ENCODE assay signal across 18 mouse cellular contexts in the genomic region with DNA sequence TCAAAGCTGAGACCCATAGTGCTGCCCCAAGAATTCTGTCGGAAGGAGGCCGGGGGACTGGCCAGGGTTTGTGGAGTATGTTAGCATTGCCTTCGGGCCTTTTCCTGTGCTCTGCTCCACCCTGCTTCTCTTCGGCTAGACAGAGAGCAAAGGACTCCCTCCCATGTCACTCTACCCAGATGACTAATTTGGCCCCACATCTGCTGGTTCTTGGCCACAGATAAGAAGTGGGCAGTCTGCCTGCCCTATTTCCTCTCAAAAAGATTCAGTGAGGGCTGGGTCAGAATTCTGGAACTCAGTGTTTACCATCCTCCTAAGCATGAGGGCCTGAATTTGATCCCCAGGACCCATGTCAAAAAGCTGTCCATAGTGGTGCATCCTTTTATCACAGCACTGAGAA.
DNase-seq lines count a peak whose midpoint lies in the region; ATAC-seq and TF ChIP-seq lines count a peak whose summit lies in the region.
"Had no signal": no experiment of that assay in that cellular context is flagged by ENCODE, and none has a peak within 500 bp of the region (broad histone marks: within the 10 kb centered on the region; RNA-seq: fewer than 3 reads in every experiment).

No protein-coding gene starts in this region.

- no peak for TF ChIP-seq POLR2A in myocyte (IDR thresholded peaks at IDR 0.05; ENCODE audit: insufficient read length, low read depth)

- no peak overlapping the region for H3K27ac ChIP-seq in midbrain, embryonic 11.5 days (ENCODE audit: low read depth, low read length)
- no peak overlapping the region for H3K27ac ChIP-seq in midbrain, embryonic 15.5 days
- H3K27ac ChIP-seq in forebrain, embryonic 10.5 days = no peak overlapping the region
- H3K27ac ChIP-seq: hindbrain, embryonic 13.5 days; kidney, postnatal 0 days; layer of hippocampus, adult 2 months; left cerebral cortex, adult 2 months; limb, embryonic 13.5 days; liver, embryonic 15.5 days had no signal

- no peaks in the 10 kb centered on the region for H3K36me3 ChIP-seq in midbrain, embryonic 11.5 days (ENCODE audit: control insufficient read depth, insufficient read depth, low read length)
- H3K36me3 ChIP-seq in midbrain, embryonic 15.5 days (replicated peaks) = no peaks in the 10 kb centered on the region
- no peaks in the 10 kb centered on the region for H3K36me3 ChIP-seq in myocyte (ENCODE audit: control insufficient read depth, insufficient read depth)
- no peaks in the 10 kb centered on the region for H3K36me3 ChIP-seq in forebrain, embryonic 10.5 days (replicated peaks)
- H3K36me3 ChIP-seq: hindbrain, embryonic 13.5 days; limb, embryonic 13.5 days; liver, embryonic 15.5 days had no signal

- no peak overlapping the region for H3K9ac ChIP-seq in midbrain, embryonic 11.5 days (ENCODE audit: low read length)
- no peak overlapping the region for H3K9ac ChIP-seq in midbrain, embryonic 15.5 days
- H3K9ac ChIP-seq: hindbrain, embryonic 13.5 days; limb, embryonic 13.5 days; liver, embryonic 15.5 days had no signal

- H3K9me3 ChIP-seq in midbrain, embryonic 11.5 days (ENCODE audit: control insufficient read depth, low read length) = no peaks in the 10 kb centered on the region
- H3K9me3 ChIP-seq in midbrain, embryonic 15.5 days = no peaks in the 10 kb centered on the region
- no peaks in the 10 kb centered on the region for H3K9me3 ChIP-seq in forebrain, embryonic 10.5 days
- H3K9me3 ChIP-seq: hindbrain, embryonic 13.5 days; limb, embryonic 13.5 days; liver, embryonic 15.5 days had no signal

- no peak overlapping the region for H3K4me2 ChIP-seq in midbrain, embryonic 11.5 days
- no peak overlapping the region for H3K4me2 ChIP-seq in midbrain, embryonic 15.5 days
- H3K4me2 ChIP-seq in myocyte (ENCODE audit: low read depth) = peak overlapping the region; percentile 49
- H3K4me2 ChIP-seq: hindbrain, embryonic 13.5 days; limb, embryonic 13.5 days; liver, embryonic 15.5 days had no signal

- H3K4me3 ChIP-seq in midbrain, embryonic 11.5 days (ENCODE audit: low read depth, low read length) = no peak overlapping the region
- no peak overlapping the region for H3K4me3 ChIP-seq in midbrain, embryonic 15.5 days
- no peak overlapping the region for H3K4me3 ChIP-seq in myocyte
- no peak overlapping the region for H3K4me3 ChIP-seq in forebrain, embryonic 10.5 days
- H3K4me3 ChIP-seq: hindbrain, embryonic 13.5 days; layer of hippocampus, adult 2 months; left cerebral cortex, adult 2 months; limb, embryonic 13.5 days; liver, embryonic 15.5 days had no signal

- ATAC-seq in midbrain, embryonic 11.5 days (ENCODE audit: low FRiP score) = no peak
- no peak for ATAC-seq in midbrain, embryonic 15.5 days (replicated peaks)
- ATAC-seq: intestine, postnatal 0 days had no signal

- H3ac ChIP-seq in myocyte (ENCODE audit: control insufficient read depth, insufficient read length) = no peak overlapping the region

- peak; percentile 31 to 84 for DNase-seq in adrenal gland, adult (ENCODE audit: inconsistent age in 2 of 2, low spot score in 1 of 2)
- no peak for DNase-seq in adrenal gland, postnatal 4 days (ENCODE audit: low spot score in 2 of 2)
- DNase-seq in midbrain, embryonic 11.5 days (ENCODE audit: low spot score, missing footprints) = peak; percentile 49
- DNase-seq in brain, adult 2 months (ENCODE audit: low read depth, low spot score) = peak; percentile 24
- DNase-seq in forebrain, embryonic 10.5 days (ENCODE audit: extremely low spot score, low spot score) = no peak
- no peak for DNase-seq in embryo, embryonic 11 days
- DNase-seq: cerebellum, postnatal 36 days; midbrain, embryonic 14.5 days; thymus, adult 2 months had no signal

- H3K79me2 ChIP-seq in myocyte (ENCODE audit: control insufficient read depth, insufficient read depth) = no peaks in the 10 kb centered on the region

- peaks cover 3% of the 10 kb centered on the region; the same call in 1 of the 2 replicates for H3K4me1 ChIP-seq in midbrain, embryonic 11.5 days (ENCODE audit: control insufficient read depth, insufficient read depth, low read length)
- peaks cover 8% of the 10 kb centered on the region for H3K4me1 ChIP-seq in midbrain, embryonic 15.5 days
- H3K4me1 ChIP-seq in forebrain, embryonic 10.5 days = peaks cover 9% of the 10 kb centered on the region
- H3K4me1 ChIP-seq: liver, embryonic 15.5 days had no signal

- H3K27me3 ChIP-seq in midbrain, embryonic 11.5 days (ENCODE audit: control insufficient read depth, insufficient read depth, low read length) = no peaks in the 10 kb centered on the region
- H3K27me3 ChIP-seq in midbrain, embryonic 15.5 days (replicated peaks) = no peaks in the 10 kb centered on the region
- H3K27me3 ChIP-seq in myocyte (ENCODE audit: control insufficient read depth, insufficient read depth, insufficient read length) = no peaks in the 10 kb centered on the region
- peaks cover 46% of the 10 kb centered on the region for H3K27me3 ChIP-seq in forebrain, embryonic 10.5 days (ENCODE audit: poor library complexity, severe bottlenecking)
- H3K27me3 ChIP-seq: hindbrain, embryonic 13.5 days; liver, embryonic 15.5 days had no signal

- WGBS in midbrain, embryonic 11.5 days = 92% methylated on average over 4 of the region's 4 CpGs
- 77% methylated on average over 4 of the region's 4 CpGs for WGBS in midbrain, embryonic 15.5 days
- WGBS in forebrain, embryonic 10.5 days = 84% methylated on average over 4 of the region's 4 CpGs

TF ChIP-seq in myocyte, 11 proteins besides CTCF, POLR2A, EP300 and RAD21:
- TF ChIP-seq TCF3 (IDR thresholded peaks at IDR 0.05; ENCODE audit: insufficient read length, low read depth) (no peak), TCF12 (IDR thresholded peaks at IDR 0.05; ENCODE audit: insufficient read depth, poor library complexity, severe bottlenecking) (no peak), MYOD1 (IDR thresholded peaks at IDR 0.05; ENCODE audit: control insufficient read depth in 1 of 3, insufficient read length in 2 of 3, low read depth in 2 of 3) (peak in 1 of 3 experiments; percentile 11), MYOG (IDR thresholded peaks at IDR 0.05; ENCODE audit: control insufficient read depth in 1 of 3, insufficient read depth in 1 of 3, insufficient read length in 2 of 3, low read depth in 2 of 3) (no peak), REST (IDR thresholded peaks at IDR 0.05; ENCODE audit: insufficient read depth, insufficient read length) (no peak), USF1 (IDR thresholded peaks at IDR 0.05; ENCODE audit: low read depth) (no peak), CEBPB (IDR thresholded peaks at IDR 0.05; ENCODE audit: insufficient read depth, poor library complexity, severe bottlenecking) (no peak)

Comparison
In these comparisons a context has a peak if more than half of its experiments do, and no peak if none do; other contexts are left out.
1. DNase-seq: peak in adrenal gland, adult (2 of 2), midbrain, embryonic 11.5 days (single experiment) and brain, adult 2 months (single experiment); none in adrenal gland, postnatal 4 days (0 of 2), forebrain, embryonic 10.5 days (single experiment) and embryo, embryonic 11 days (single experiment).